Mouse (Mus musculus) small intestine, adult 2 months (tissue): ENCODE data around the gene Ermp1.

Experiments
- CTCF ChIP-seq: fragments of 200-500 bp; IDR thresholded peaks from 2 replicates; pipeline ENCODE4 v1.5.1; 2012; ENCODE audit warnings: low read depth, mild to moderate bottlenecking, control low read depth, inconsistent platforms, low read length, moderate library complexity, mixed read lengths; ENCODE audit not compliant: insufficient replicate concordance, insufficient read length; ENCODE audit errors: extremely low read depth
- POLR2A ChIP-seq: fragments of 200-500 bp; IDR thresholded peaks from 2 replicates; pipeline ENCODE4 v1.6.1; 2012; ENCODE audit warnings: low read depth, mild to moderate bottlenecking, control low read depth, inconsistent platforms, low read length, moderate library complexity

- TF ChIP-seq POLR2A (no peak), CTCF (no peak)
These were observed 48.1 kb upstream of the Ermp1 start for GRCm38 (mm10) chr19:29696309-29696708.
